Mouse (Mus musculus) left cerebral cortex, adult 8-10 months (tissue): ENCODE measurements around the gene Ccdc88c. TPM values are rescaled to one million over a fixed set of nuclear protein-coding genes. Genes with fewer than 3 reads are reported as not detected.

Source experiments
- DNase-seq, 2 experiments: peaks; one replicate each; pipeline ENCODE4 v3.0.0; 2022; ENCODE audit warnings: low spot score in 2 of 2
- total RNA-seq, 4 experiments: library from RNA; stranded (reverse); gene quantifications; 2 replicates each; pipeline ENCODE4 v1.2.4; 2022

Gene Ccdc88c
- total RNA-seq: 10 to 100 TPM; 28.9 to 31.3 (median 29.3) TPM

DNA sequence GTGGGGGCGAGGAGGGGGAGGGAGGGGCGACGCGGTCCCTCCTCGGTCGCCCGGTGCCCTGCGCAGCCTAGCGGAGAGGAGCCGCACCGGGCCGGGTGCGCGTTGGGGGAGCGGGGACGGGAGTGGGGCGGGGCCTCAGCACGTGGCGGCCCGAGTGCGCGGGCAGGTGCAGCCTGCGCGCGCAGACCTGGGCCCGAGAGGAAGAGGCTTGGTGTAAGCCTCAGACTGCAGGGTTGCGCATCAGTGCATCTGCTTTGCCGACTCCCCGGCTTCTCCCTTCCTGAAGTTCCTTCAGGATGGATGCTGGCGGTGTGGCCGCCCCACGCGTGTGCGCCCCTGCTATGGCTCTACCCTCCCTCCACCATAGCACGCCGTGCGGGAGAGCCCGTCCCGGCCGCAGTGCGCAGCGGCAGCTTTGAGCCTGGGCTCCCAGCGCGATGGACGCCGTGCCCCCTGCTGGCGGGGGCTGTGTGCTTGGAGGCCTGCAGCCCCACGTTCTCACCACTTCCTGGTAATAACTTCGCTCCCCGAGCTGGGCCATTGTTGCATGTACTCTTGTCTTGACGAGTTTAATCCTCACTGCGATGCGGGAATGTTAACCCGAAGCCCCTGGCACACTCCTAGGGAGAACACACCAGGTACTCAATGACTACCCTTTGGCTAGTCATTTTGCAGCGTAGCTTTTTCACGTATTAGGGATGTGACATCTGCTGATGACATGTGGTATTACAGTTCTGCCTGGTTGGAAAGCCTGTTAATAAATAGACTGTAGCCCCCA is at the start of gene Ccdc88c:
Gene Ccdc88c, minus strand, starts transcription at position 103 of the 778 bp plus-strand sequence.
- DNase-seq: peak; percentile 68 to 73

DNA sequence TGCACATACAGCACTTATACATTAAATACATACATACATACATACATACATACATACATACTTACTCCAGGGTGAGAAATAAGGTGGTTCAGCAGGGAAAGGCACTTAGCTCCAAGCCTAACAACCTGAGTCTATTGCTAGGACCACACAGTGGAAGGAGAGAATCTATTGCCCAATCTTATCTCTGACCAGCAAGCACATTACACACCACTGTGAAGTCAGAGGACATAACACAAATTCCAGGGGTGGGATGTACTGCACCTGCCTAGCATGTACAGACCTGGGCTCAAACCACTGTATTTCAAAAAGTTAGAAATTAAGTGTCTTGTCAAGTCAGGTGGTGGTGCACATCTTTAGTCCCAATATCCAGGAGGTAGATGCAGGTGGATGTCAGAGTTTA is 49.1 kb upstream of the Ccdc88c start:
- no peak for DNase-seq

DNA sequence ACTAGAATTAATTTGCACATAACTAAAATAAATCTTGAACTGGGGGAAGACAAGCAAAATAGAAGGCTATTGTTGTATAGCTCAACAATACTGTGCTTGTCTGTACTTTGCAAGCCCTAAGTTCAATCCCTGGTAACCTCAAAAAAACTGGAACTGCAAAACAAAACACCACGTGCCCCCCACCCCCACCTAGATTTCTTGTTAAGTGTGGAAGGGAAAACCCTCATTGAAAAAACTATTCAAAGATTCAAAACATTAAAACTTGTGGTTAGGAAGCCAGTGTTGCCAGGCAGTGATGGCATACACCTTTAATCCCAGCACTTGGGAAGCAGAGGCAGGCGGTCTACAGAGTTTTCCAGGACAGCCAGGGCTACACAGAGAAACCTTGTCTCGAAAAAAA is 46.6 kb upstream of the Ccdc88c start:
- DNase-seq: no peak

DNA sequence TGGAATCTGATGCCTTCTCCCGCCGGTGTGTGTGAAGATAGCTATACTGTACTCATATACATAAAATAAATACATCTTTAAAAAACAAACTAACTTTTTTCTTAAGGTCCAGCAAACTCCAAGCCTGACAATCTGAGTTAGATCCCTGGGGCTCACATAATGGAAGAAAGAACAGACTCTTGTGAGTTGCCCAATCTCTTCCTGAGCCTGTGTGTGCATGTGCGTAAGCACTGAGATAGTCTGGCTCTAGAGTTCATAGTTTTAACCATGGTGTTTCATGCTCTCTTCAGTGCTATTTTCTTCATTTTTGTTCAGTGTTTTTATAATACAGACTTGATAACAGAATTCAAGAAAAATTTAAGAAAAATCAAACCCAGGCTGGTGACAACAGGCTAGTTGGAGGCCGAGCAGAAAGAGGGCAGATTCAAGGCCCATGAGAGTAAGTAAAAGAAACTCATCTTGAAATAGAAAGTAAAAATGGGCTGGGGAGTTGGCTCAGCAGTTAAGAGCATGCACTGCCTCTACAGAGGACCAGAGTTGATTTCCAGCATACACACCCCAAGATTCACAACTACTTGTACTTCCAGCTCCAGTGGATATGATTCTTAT is 46.1 kb upstream of the Ccdc88c start:
- no peak for DNase-seq

DNA sequence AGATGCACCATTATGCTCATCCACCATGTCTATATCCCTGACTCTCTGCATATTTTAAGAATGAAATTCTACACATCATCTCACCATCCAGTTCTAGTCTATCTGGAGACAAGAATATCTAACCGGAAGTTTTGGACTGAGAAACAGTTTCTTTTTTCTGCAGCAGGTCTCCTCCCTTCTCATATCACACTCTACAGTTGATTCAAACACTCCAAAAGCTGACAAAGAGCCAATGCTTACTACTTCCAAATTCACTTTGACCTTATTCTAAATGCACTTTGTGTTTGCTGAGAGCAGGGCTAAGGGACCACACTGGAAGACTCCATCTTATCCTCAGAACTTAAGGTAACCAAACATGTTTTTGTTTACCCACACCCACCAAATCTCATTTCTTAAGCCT is 41.0 kb upstream of the Ccdc88c start:
- no peak for DNase-seq

DNA sequence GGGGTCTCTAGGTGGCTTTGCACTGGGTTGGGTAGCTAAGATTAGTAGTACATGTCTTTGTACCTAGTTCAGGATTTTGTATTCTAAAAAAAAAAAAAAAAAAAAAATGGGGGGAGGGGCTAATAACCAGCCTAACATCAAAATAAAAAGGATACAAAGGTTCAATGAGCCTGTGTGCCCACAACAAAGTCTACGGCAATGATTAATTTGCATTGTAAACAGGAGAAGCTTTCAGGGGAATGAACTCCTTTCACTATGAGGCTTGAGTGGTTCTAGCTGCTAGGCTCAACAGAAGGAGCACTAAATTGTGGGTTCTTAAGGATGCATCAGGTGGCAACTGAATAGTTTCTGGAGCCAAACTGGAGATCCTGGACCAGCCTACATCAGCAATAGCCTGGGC is 37.5 kb upstream of the Ccdc88c start:
- DNase-seq: no peak

DNA sequence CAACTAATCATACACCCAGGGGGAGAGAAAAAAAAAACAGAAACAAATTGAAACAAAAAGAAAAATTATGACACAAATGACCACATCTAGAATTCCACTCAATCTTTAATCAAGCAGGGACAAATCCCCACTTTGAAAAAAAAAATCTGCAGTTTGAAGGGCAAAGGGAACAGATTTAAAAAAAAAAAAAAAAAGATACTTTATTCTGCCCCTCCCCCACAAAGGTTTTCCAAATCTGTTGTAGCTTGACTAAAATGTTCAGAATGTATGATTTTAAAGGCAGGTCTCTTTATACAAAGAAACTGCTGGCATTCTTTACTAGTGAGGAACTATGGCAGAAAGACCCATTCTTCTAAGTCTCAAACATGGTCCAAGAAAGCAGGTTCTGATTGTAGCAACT is 11.1 kb upstream of the Ccdc88c start:
- DNase-seq: no peak

DNA sequence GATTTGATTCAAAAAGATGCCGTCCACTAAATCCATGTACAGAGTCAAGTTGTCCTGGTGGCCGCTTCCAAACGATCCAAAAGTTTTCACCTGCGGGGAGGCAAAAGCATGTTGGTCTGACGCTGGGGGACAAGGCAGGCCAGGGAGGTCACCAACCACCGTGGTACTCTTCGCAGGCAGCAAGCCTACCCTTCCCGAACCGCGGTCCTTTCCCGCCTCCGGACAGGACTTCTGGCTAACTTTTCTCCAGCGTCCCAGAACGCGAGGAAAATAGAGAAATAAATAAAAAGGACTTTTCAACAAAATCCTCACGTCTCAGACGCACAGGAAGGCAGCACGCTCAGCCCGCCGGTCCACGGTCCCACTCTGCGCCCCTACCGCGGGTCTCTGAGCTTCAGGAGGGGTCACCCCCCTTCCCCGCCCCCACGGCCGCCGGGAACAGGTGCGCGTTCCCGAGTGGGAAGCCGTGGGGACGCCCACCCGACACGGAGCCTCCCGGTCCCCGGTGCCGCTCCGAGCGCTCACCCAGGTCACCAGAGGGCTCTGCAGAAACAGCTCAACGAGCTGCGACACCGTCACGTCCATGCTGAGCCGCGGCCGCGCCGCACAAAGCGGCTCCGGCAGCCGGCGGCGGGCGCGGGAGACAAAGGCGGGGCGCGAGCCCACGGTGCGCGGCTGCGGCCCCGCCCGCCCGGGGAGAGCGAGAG is 456 bp downstream of the Ccdc88c start:
- DNase-seq: no peak

DNA sequence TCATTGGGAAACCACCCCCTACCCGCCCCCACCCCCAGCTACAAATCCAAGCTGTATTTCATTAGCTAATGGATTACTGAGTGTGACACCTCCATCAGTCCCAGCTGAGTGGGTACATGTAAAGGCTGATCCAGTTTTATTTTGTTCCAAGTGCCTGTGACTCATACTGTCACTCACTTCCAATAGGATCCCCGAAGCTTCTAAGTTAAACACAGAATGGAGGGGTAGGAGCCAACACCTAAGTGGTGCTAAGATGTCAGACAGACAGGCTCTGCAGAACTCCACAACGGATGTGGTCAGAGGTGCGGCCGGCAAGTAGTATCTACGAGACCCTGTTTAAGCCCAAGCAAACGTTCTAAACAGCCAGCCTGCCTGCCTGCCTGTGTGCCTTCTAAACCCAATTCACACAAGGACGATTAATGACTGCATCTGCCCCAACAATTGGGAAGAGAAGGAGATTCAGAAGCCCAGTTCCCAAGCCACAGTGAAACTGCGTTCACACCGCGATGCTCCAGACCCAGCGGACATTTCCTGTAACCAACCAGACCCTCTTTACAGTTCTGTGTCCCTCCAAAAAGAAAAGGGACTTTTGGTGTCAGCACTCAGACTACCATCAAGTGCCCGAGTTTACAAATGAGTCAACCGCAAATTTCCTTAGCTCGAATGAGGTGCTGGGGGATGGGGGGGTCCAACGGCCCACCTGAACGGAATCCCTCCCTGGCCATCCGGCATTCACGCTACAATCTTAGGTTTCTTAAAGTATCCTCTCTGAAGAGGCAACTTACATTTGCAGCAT is 1.2 kb downstream of the Ccdc88c start:
- DNase-seq: no peak

DNA sequence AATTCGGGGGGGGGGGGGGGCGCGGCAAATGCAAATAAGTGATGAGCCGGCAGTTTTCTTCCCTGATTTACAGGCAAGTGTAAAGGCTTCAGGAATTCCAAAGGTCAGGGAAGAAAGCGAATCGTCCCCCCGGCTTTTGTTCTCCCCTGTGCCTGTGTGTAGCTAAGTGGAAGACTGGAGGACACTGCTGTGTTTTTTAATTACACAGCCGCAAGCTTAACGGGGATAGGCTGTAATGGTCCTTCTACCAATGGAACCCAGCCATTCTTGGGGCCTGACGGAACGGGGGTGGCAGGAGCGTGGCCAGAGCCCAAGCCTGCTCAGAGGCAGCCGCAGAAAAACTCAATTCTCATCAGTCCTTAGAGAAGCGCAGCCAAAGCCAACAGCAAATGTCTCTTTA is 1.9 kb downstream of the Ccdc88c start:
- DNase-seq: no peak

DNA sequence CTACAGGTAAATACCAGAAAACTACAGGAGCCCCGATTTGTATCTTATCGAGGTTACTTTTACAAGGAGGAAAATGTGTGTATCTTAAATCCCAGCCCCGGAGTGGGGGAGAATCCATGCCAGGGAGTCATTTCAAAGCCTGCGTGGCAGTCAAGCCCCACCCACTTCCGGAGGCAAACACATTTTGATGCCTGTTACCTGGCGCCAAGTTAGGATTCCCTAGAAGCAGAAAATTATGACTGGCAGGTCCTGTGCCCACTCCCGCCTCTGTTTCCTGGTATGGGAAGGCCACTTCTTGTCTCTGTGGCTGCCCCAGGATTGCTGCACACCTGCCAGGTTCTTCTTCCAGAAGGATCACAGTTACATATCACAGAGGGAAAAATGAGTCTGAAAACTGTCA is 2.3 kb downstream of the Ccdc88c start:
- no peak for DNase-seq

DNA sequence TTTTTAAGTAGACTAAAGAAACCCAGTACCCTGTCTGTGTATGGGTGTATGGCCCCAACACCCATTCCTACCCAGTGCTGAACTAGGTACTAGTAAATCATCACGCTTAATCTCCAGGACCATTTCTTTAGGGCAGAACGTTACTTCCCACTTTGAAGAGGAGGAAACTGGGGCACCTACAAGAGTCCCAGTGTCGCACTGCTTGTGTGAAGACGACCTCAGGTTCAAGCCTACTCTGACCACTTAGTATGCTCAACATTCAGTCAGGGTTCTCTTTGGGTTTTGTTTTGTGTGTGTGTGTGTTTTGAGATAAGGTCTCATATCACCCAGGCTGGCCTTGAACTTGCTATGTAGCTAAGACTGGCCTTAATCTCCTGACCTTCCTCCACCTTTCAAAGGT is 2.8 kb downstream of the Ccdc88c start:
- no peak for DNase-seq

DNA sequence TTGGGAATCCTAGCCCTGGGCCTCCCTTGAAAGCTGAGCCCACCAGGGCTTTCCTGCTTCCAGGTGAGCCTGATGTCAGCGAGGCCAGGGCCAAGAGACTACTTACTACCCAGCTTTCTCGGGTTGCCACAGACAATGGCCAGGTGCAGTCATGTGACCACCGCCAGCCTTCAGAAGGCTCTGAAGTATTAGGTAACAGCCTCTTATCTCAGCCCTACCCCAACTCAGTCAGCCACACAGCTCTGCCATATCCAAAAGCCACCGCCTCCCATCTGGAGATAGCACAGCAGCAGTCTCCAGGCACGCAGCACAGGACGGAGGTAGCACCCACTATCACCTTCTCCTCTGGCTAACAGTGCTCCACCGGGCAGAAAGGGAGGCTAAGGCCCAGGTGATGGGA is 3.5 kb downstream of the Ccdc88c start:
- DNase-seq: no peak

DNA sequence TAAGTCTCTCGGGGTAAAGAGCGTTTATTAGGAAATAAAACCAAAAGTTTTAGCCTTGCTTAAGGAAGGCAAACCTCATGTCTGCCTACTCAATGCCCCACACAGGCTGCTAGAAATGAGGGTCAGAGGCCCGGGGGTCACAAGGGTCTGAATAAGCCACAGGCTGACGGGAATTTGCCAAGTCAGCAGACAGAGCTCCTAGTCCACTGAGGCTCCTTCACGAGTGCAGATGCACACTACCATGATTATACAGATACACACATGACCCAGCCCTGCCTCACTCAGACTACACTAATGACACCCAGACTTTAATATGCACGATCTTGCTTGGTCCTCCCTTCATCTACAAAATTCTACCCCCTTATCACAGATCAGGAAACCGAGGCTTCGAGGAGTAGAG is 4.0 kb downstream of the Ccdc88c start:
- no peak for DNase-seq

DNA sequence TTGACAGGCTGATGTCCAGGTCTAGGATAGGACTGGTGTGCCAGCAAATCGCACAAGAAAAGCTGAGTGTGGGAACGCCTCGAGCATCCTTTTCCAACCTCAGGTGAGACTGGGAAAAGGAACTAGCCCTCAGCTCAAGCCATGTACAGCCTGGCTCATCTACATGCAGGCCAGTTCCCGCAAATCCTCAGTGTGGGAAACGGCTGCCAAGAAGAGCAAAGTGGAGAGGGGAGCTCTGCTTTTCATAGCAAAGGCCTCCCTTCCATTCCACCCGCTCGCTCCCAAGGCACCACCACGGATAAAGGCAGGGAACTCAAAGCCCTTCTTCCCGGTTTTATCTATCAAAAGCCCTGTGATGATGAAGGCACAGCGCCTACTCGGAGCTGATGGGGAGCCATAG is 5.7 kb downstream of the Ccdc88c start:
- DNase-seq: no peak

DNA sequence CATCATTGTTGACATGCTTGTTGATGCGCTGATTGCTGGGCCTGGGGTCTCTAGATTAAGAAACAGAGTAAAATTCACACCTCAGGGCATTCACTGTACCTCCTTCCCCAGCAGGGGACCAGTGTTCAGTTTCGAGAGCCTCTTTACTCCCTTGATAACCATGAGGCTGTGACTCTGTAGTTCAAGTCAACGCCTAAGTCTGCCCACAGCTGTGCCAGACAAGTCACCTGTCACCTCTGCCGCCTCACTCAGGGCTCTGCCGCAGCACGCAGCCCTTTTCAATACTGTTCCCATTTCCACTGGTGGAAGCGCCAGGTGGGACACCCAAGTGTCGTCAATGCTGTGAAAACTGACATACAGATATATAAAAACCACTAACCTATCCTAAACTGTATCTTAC is 6.5 kb downstream of the Ccdc88c start:
- no peak for DNase-seq

DNA sequence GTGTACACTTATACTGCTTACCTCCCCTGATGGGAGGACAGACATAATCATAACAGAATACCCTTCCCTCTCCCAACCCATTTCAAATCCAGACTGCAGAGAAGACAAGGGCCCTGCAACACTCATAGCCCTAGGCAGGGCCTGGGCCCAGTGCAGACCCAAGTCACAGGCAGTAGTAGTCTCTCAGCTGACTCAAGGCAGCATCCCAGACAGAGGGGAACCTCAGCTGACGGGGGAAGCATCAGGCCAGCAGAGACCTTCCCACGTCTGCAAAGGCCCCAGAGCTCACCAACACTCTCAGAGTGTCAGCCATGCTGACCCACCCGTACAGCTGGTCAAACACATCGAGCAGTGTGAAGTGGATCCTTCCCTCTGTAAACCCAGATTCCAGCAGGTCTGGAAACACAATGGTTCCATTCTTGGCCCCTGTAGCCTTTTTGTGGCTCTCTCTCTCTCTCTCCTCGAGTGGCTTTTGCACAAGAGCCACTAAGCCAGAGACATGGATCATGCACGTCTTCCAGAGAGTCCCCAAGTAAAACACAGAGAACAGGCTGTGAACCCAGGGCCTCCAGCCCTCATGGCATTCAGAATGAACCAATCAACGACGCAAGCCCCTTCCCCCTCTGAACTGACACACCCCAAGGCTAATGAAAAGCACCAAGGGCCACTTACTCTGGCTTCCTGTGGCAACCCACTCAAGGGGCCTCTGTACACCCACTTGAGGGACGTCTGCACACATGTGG is 7.2 kb downstream of the Ccdc88c start:
- DNase-seq: no peak

DNA sequence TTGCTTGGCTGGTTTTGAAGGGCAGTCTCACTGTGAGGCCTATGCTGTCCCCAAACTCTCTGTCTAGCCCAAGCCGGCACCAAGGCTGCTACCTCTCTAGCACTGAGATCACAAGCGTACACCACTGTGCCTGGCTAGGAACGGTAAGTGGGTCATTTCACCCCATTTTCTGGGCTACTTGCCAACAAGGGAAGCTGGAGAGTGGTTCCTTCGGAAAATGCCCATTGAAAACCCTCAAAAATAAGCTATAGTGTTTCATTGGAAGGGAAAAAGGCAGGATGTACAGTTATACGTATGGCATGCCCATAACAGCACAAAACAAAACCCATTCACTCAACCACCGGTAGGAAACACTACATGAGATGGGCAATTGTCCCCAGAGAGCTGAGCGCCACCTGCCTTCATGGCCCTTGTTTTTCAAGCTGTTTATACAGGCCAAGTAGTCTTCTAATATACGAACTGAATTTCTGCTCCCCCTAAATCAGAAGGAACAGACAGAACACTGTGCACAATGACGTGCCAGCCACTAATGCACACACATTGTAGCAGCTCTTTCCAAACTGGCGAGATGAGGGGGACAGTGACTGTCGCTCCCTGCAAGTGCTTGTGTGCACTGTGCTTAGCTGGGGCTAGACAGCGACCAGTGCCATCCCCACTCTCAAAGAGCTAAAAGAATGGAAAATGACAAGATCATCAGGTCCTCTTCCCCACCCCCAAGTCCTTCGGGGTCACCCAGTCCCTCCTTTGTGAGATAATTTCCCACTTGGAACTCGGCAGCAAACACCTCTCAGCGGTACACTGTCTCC is 8.4 kb downstream of the Ccdc88c start:
- DNase-seq: no peak

DNA sequence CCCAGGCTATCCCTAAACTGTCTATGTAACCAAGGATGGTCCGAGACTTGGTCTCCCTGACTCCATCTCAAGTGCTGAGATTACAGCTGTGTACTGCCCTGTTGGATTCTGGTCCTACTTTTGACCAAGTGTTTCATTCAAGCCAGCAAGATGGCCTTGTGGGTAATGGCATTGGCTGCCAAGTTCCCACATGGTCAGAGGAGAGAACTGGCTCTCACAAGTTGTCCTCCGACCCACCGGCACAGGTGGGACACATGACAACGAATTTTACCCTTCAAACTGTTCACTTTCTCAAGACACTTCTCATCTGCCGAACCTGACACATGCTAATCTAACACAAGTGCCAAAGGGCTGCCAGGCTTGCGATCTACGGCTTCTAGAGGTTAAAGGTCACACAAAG is 9.4 kb downstream of the Ccdc88c start:
- DNase-seq: no peak

DNA sequence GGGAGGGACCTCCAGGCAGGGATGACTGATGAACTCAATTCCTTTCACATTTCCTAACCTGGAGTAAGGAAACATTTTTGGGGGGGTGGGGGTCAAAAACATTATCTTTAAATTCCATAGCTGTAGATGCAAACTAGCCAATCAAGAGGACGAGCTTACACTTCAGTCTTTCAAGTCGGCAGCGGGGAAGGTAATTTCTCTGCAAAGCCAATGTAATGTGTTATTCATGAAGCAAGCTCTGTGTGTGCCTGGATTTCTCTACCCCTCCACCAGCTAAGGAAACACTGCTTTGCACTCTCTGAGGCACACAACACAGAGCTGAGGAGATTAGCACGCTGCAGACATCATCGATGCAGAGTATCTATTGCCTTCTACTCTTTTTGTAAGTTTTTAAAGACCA is 9.8 kb downstream of the Ccdc88c start:
- DNase-seq: no peak
